Mouse (Mus musculus) ovary, postnatal 14 days (tissue): ENCODE data around the gene Slit3.

Experiments
- DNase-seq: peaks from one replicate; pipeline ENCODE4 v3.0.0; 2022; ENCODE audit warnings: low spot score

Slit3 gene

GRCm38 (mm10) chr11:35351376-35351775 is 230.4 kb downstream of the Slit3 start:
- DNase-seq, result no peak

GRCm38 (mm10) chr11:35355811-35356210 is 234.8 kb downstream of the Slit3 start:
- no peak for DNase-seq

DNA sequence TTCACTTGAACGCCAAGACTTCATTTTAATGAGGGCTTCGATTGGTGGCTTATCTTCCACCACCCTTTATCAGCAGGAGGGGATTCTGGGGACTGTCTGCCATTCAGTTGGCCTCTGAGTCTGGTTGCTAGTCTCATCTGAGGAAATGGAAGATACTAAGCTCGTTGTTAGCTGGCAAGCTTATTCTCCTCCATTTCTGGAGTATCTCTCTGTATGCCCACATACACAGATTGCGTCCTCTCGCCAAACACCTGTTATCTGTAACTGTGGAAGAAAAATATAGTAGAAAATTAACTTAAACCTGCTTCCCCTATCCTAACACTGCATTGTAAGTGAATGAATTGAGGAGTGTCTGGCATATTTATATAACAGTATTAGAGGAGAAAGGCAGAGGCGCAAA is 240.0 kb downstream of the Slit3 start:
- no peak for DNase-seq

DNA sequence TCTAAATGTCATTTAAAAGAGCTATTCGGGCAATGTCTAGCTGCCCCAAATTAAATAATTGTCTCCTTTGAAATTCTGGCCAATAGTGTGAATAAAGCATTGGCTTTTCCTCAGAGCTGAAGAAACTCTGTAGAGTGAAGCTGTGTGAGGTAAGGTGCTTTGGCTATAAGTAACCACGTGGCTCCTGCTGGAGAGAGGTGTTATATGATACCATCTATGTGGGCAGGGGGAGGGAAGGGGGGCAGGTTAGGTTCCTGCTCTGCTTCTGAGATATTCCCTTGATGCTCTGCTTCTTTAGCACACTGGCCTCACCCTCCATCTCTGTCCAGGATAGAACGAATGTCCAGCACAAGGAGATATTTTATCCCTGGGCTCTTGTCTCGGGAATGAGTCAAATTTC is 242.0 kb downstream of the Slit3 start:
- DNase-seq, result no peak

DNA sequence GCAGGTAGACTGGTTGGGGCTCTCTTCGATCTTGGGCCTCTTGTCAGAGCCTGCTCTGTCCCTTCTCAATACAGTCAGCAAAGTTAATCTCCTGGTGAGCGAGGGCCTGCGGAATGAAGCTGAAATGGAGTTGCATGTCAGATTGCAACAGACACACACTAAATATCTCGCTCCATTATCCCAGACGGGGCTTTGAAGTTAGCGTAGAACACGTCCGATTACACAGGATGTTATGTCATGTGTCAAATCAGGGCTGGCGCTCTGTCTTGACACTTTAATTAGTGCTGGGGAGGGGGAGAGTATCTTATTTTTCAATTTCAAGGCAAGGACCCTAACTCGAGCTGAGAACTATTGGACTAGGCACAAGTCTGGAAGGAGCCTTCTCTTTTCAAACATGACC is 243.4 kb downstream of the Slit3 start:
- DNase-seq, result no peak

GRCm38 (mm10) chr11:35365510-35365931 is 244.5 kb downstream of the Slit3 start:
- no peak for DNase-seq

- DNase-seq, result no peak
Measured at GRCm38 (mm10) chr11:35366611-35367010, 245.6 kb downstream of the Slit3 start.

GRCm38 (mm10) chr11:35367248-35367647 is 246.2 kb downstream of the Slit3 start:
- DNase-seq, result no peak

GRCm38 (mm10) chr11:35369964-35370363 is 248.9 kb downstream of the Slit3 start:
- DNase-seq, result no peak

GRCm38 (mm10) chr11:35370705-35371104 is 249.7 kb downstream of the Slit3 start:
- no peak for DNase-seq

DNA sequence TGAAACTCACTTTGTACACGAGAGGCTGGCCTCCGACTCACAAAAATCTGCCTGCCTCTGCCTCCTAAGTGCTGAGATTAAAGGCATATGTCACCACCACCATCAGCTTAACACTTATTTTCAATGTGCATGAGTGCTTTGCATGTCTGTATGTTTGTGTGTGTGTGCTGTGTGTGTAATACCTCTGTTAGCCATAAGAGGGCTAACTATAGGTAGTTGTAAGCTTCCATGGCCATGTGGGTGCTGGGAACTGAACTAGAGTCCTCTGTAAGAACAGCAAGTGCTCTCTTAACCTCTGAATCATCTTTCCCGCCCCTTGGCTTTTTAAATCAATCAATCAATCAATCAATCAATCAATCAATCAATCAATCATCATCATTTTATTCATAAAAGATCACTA is 251.4 kb downstream of the Slit3 start:
- no peak for DNase-seq

- DNase-seq, result no peak
Measured at GRCm38 (mm10) chr11:35375072-35375471, 254.0 kb downstream of the Slit3 start.

- DNase-seq, result no peak
Measured at GRCm38 (mm10) chr11:35378802-35379201, 257.8 kb downstream of the Slit3 start.

DNA sequence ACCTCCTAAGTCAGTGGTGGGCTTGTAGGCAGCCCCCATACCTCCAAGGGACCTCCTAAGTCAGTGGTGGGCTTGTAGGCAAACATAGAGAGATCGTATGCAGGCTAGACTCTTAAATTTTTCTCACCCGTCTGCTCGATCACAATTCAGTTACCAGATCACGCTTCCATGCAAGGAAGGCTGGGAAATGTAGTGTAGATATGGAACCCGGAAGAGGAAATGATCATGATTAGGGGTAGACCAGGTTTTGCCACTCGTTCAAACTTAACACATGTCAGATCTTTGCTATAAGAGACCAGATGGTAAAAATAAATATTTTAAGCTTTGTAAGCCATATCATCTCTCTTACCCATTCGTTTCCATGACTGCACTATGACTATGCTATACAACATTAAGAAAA is 258.4 kb downstream of the Slit3 start:
- DNase-seq, result no peak

DNA sequence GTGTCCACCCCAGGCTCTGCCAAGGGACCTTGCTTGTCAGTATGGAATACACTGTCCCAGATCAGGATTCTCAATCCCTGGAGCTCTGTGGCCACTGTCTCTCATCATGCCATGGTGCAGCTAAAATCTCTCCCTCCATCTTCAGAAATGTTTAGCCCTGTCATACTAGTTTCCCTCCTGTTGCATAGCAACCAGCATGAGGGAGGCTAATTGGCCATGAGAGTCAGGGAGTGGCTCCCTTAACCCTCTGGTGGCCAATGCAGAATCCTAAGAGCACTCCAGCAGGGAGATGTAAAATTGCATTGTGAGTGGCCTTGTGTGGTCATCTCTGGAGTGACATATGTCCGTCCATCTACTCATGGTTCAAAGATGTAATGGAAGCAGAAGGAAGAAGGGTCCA is 259.7 kb downstream of the Slit3 start:
- no peak for DNase-seq

- no peak for DNase-seq
Measured at GRCm38 (mm10) chr11:35385444-35385843, 264.4 kb downstream of the Slit3 start.

- no peak for DNase-seq
Measured at GRCm38 (mm10) chr11:35387826-35388225, 266.8 kb downstream of the Slit3 start.

DNA sequence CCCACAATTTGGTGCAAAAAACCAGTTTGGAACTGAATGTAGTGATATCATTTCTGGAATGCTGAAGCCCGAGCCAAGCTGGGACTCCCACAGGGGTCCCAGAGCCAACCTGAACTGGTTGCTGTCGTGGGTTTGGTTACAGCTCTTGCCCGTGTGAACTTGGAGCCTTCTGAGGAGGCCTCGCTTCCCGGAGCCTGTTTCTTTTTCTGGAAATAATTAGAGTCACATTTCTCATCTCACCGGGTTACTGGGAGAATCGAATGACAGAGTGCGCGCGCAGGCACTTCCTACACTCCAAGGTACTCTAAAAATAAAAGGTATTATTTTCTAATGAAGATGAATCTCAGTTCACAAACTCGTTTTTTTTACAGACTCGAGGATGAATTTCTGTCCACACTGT is 267.4 kb downstream of the Slit3 start:
- no peak for DNase-seq

DNA sequence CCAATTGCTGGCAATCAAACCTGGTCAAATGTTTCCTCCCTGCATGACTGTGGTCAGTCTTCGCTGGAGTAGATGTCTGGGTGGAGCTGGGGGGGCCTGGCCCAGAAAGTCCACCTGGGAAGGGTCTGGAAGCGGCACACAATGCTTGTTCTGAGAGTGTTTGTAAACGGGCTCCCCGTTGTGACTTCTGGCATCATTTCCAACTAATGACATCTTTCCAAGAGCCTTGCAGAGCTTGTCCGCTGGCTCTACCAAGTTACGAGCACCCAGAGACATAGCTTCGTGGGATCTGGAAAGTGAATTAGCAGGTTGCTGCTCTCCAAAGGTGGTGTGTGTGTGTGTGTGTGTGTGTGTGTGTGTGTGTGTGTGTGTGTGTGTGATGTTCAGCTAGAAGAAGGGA is 268.3 kb downstream of the Slit3 start:
- no peak for DNase-seq

GRCm38 (mm10) chr11:35389780-35390435 is 268.9 kb downstream of the Slit3 start:
- no peak for DNase-seq

GRCm38 (mm10) chr11:35393815-35394214 is 272.8 kb downstream of the Slit3 start:
- DNase-seq, result no peak

- no peak for DNase-seq
Measured at GRCm38 (mm10) chr11:35395376-35395775, 274.4 kb downstream of the Slit3 start.

GRCm38 (mm10) chr11:35398353-35398752 is 277.3 kb downstream of the Slit3 start:
- DNase-seq, result no peak

DNA sequence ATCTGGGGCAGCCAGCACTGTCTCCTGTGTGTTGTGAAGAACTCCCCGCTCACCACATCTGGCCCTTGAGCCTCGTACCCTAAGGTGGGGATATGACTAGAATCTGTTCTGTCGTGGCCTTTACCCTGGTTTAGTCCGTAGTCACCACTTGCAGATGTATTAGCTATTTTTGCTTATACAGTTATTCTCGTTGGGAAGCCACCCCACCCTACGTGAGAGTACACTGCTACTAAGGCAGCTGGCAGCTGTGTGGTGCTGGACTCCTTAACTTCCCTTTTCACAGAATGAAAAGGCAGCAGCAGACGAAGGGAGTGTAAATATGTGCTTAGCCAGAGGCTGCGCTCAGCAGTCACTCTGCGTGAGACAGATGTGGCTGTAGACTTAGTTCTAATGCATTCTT is 282.5 kb downstream of the Slit3 start:
- DNase-seq, result no peak

DNA sequence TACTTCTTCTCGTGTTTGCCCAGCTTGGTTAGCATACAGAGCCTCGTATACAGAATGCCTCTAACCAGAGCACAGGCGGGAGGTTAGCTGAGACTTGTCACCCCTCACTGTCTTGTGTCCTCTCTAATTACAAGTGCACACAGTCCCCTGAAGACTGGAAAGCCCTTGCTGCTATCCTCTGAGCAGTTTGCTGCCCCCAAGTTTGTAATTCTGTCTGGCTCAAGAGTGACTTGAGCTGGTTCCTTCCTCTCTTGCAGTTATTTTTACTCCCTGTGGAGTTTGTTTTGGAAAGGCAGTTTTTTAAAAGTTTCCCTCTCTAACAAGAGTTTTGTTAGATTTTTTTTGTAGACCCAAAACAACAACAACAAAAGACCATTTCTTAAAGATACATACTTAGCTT is 285.0 kb downstream of the Slit3 start:
- no peak for DNase-seq
